Mouse (Mus musculus) lung, postnatal 0 days (tissue): Measurements from ENCODE around the gene Abcc12.

Experiments used
- CTCF ChIP-seq: IDR thresholded peaks from 2 replicates; pipeline ENCODE4 v1.5.1; 2016; ENCODE audit warnings: antibody characterized with exemption, mild to moderate bottlenecking
- EP300 ChIP-seq: IDR thresholded peaks from 2 replicates; pipeline ENCODE4 v1.6.1; 2016; ENCODE audit warnings: antibody characterized with exemption, mild to moderate bottlenecking, control low read depth

- TF ChIP-seq EP300 (no peak), CTCF (no peak)
Measured at GRCm38 (mm10) chr8:86460372-86460771, 120.1 kb downstream of the Abcc12 start.
